Mouse (Mus musculus): ENCODE results near the gene Ankrd55. TPM values are rescaled to one million over a fixed set of nuclear protein-coding genes. Genes with fewer than 3 reads are reported as not detected.

The Ankrd55 gene
- polyA plus RNA-seq (2012; rRNA removed), result 0.20 and 0.27 TPM in 2 replicates

DNA sequence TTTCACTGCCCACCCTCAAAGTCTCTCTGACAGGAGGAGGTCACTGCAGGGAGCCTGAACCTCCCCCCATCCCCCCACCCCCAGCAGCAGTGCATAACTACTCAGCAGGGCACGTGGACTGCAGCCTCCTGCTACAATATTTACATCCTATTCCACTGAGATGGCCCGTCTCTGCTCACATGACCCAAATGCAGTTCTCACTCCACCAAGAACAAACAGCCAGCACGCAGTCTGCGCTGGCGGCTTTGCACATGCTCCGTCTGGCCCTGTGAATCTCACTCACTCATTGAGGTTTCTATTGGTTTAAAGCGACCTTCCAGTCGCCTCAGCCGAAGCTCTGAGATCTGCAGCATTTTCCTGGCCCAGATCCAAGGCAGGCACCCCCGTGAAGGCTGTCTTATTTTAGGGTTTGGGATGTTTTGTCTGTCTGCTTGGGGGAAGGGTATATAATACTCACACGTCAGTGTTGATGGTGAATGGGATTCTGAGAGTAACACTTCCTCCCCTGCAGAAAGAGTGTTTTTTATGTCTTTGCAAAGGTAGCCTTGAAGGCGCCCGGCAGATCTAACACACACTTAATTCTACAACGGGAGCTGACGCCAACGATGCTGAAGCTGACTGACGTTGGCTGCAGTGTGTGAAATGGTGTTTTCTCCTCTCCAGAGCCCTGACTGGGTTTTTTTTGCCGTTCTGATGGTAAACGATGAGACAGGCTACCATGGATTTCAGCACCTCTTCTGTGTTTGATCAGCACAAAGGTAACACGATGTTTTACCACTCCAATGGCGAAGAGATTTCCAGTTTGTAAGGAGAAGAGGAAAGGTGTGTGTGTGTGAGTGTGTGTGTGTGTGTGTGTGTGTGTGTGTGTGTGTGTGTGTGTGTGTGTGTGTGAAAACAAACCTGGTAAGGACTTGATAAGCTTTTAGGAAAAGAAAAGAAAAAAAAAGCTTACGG lies at the start of gene Ankrd55:
TSS of gene Ankrd55 (plus strand) at position 227 of the 954 bp plus-strand sequence.
- Histone ChIP-seq H3K27ac (ENCODE audit: insufficient read depth, low read depth, low read length) (no peak within 1 kb of the TSS), H3K27me3 (ENCODE audit: control insufficient read depth, insufficient read depth, low read length) (no peaks in the 10 kb centered on the region), H3K4me1 (ENCODE audit: control insufficient read depth, insufficient read depth, insufficient read length, low read length) (peaks cover 8% of the 10 kb centered on the region), H3K4me3 (ENCODE audit: low read depth, low read length) (peak within 1 kb of the TSS; percentile 25; the same call in 1 of the 2 replicates), H3K36me3 (ENCODE audit: control insufficient read depth, insufficient read depth, low read length) (no peaks in the 10 kb centered on the region)
- TF ChIP-seq POLR2A (IDR thresholded peaks at IDR 0.05; ENCODE audit: low read depth, low read length), result no peak
- TF ChIP-seq CTCF (IDR thresholded peaks at IDR 0.05; ENCODE audit: extremely low read depth, insufficient read length, insufficient replicate concordance, low read depth, low read length), result no peak
- 9% methylated on average over 22 of the region's 22 CpGs for whole genome bisulfite sequencing

DNA sequence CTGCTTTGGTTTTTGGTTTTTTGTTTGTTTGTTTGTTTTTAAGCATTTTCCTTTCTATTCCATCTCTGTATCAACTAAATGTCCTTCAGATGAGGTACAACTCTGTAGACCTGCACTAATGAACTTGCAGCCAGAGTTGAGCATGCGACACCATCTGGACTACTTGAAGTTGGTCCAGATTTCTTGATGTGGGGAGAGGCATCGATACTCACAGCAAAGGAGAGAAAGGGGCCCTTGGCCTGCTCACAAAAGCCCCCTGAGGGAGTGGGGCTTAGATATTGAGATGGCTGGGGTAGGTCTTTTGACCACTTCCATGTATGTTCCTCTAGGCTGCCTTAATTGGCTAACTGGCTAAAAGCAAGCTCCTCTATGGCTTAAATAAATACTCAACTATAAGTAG lies 49.0 kb upstream of the Ankrd55 start:
- H3K4me1 ChIP-seq (ENCODE audit: control insufficient read depth, insufficient read depth, insufficient read length, low read length), result no peaks in the 10 kb centered on the region
- H3K4me3 ChIP-seq (ENCODE audit: low read depth, low read length), result no peak overlapping the region
- TF ChIP-seq POLR2A (IDR thresholded peaks at IDR 0.05; ENCODE audit: low read depth, low read length), result no peak
- no peak overlapping the region for H3K27ac ChIP-seq (ENCODE audit: insufficient read depth, low read depth, low read length)
- H3K27me3 ChIP-seq (ENCODE audit: control insufficient read depth, insufficient read depth, low read length), result no peaks in the 10 kb centered on the region
- WGBS, result 92% methylated on average over 2 of the region's 2 CpGs
- no peaks in the 10 kb centered on the region for H3K36me3 ChIP-seq (ENCODE audit: control insufficient read depth, insufficient read depth, low read length)

DNA sequence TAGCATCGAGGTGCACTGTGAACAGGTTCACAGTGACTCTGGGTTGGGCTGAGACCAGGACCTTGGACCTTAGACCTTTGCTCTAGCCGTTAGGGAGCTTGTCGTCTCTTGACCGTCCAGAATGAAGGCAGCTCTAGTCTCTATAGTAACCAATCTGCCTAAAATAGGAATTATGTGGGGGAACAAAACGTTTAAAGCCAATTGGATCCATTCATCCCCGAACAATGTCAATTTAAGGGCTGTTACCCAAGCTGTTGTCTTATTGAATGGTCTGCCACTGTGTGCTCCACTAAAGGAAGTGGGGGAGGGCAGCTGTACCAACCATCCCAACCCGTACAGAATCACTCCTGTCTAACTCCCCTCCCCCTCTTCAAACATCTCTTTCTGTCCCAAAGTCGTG lies 46.8 kb upstream of the Ankrd55 start:
- H3K36me3 ChIP-seq (ENCODE audit: control insufficient read depth, insufficient read depth, low read length), result no peaks in the 10 kb centered on the region
- H3K27me3 ChIP-seq (ENCODE audit: control insufficient read depth, insufficient read depth, low read length), result no peaks in the 10 kb centered on the region
- H3K4me1 ChIP-seq (ENCODE audit: control insufficient read depth, insufficient read depth, insufficient read length, low read length), result no peaks in the 10 kb centered on the region
- no peak overlapping the region for H3K27ac ChIP-seq (ENCODE audit: insufficient read depth, low read depth, low read length)
- H3K4me3 ChIP-seq (ENCODE audit: low read depth, low read length), result no peak overlapping the region
- 31% methylated on average over 8 of the region's 8 CpGs for WGBS
- TF ChIP-seq POLR2A (IDR thresholded peaks at IDR 0.05; ENCODE audit: low read depth, low read length) (no peak), CTCF (IDR thresholded peaks at IDR 0.05; ENCODE audit: extremely low read depth, insufficient read length, insufficient replicate concordance, low read depth, low read length) (no peak)

DNA sequence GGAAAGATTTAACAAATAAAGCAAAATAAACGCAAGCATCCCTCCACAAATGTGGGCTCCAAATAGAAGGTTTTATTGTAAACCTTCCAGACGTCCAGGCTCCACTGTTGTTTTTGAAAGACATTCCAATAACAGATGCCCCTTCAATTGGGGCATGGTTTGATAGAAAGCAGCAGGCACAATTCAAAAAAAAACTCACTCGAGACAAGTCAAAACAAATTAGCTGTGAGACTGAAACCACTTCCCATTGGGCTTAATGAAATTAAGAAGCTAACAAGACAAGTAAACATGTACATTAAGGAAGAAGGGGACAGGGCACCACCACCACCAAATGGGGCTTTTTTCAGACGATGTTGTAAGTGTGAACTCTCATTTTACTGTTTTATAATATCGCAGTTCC lies 43.1 kb upstream of the Ankrd55 start:
- H3K36me3 ChIP-seq (ENCODE audit: control insufficient read depth, insufficient read depth, low read length), result no peaks in the 10 kb centered on the region
- 78% methylated on average over 5 of the region's 5 CpGs for WGBS
- no peak overlapping the region for H3K27ac ChIP-seq (ENCODE audit: insufficient read depth, low read depth, low read length)
- no peak overlapping the region for H3K4me3 ChIP-seq (ENCODE audit: low read depth, low read length)
- TF ChIP-seq POLR2A (IDR thresholded peaks at IDR 0.05; ENCODE audit: low read depth, low read length) (no peak), CTCF (IDR thresholded peaks at IDR 0.05; ENCODE audit: extremely low read depth, insufficient read length, insufficient replicate concordance, low read depth, low read length) (no peak)
- H3K4me1 ChIP-seq (ENCODE audit: control insufficient read depth, insufficient read depth, insufficient read length, low read length), result no peaks in the 10 kb centered on the region
- H3K27me3 ChIP-seq (ENCODE audit: control insufficient read depth, insufficient read depth, low read length), result no peaks in the 10 kb centered on the region

DNA sequence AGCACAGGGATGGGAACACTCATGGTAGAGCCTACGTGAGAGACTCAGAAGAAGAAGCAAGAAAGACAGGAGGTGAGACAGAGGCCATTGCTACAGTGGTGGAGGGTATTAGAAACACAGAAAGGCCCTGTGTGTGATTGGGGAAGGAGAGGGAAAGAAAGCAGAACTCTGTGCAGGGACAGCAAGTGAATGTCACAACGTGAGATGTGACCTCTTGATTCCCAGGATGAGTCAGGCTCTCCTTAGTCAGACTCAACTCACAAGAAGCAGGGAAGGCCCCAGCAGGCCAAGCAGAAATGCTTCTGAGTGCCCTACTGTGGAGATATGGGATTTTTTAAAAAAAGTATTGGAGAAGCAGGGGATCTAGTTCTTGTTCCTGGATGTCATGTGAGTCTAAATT lies 36.8 kb upstream of the Ankrd55 start:
- Histone ChIP-seq H3K27me3 (ENCODE audit: control insufficient read depth, insufficient read depth, low read length) (no peaks in the 10 kb centered on the region), H3K4me3 (ENCODE audit: low read depth, low read length) (no peak overlapping the region), H3K36me3 (ENCODE audit: control insufficient read depth, insufficient read depth, low read length) (no peaks in the 10 kb centered on the region), H3K27ac (ENCODE audit: insufficient read depth, low read depth, low read length) (no peak overlapping the region), H3K4me1 (ENCODE audit: control insufficient read depth, insufficient read depth, insufficient read length, low read length) (no peaks in the 10 kb centered on the region)
- 55% methylated on average over 2 of the region's 2 CpGs for WGBS
- TF ChIP-seq POLR2A (IDR thresholded peaks at IDR 0.05; ENCODE audit: low read depth, low read length) (no peak), CTCF (IDR thresholded peaks at IDR 0.05; ENCODE audit: extremely low read depth, insufficient read length, insufficient replicate concordance, low read depth, low read length) (no peak)

DNA sequence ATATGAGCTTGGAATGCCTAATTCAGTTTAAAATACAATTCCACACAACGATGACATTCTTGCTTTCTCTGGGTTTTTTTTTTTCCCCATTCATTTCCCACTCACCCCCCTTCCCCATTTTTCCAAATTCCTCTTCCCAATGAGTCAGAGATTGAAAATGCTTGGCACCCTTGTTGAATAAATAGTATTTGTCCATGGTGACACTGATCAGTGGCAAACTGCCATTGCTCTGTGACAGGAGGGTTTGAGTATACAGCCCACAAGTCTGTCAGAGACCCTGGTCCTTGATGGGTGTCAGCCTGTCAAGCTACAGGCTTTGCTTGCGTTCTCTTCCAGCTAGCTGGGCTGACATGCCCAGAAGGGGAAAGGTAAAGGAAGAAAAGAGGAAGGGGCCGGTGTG lies 36.2 kb upstream of the Ankrd55 start:
- Histone ChIP-seq H3K27me3 (ENCODE audit: control insufficient read depth, insufficient read depth, low read length) (no peaks in the 10 kb centered on the region), H3K4me3 (ENCODE audit: low read depth, low read length) (no peak overlapping the region), H3K4me1 (ENCODE audit: control insufficient read depth, insufficient read depth, insufficient read length, low read length) (no peaks in the 10 kb centered on the region), H3K27ac (ENCODE audit: insufficient read depth, low read depth, low read length) (no peak overlapping the region), H3K36me3 (ENCODE audit: control insufficient read depth, insufficient read depth, low read length) (no peaks in the 10 kb centered on the region)
- WGBS, result 77% methylated on average over 3 of the region's 3 CpGs
- TF ChIP-seq CTCF (IDR thresholded peaks at IDR 0.05; ENCODE audit: extremely low read depth, insufficient read length, insufficient replicate concordance, low read depth, low read length), result no peak
- TF ChIP-seq POLR2A (IDR thresholded peaks at IDR 0.05; ENCODE audit: low read depth, low read length), result no peak

DNA sequence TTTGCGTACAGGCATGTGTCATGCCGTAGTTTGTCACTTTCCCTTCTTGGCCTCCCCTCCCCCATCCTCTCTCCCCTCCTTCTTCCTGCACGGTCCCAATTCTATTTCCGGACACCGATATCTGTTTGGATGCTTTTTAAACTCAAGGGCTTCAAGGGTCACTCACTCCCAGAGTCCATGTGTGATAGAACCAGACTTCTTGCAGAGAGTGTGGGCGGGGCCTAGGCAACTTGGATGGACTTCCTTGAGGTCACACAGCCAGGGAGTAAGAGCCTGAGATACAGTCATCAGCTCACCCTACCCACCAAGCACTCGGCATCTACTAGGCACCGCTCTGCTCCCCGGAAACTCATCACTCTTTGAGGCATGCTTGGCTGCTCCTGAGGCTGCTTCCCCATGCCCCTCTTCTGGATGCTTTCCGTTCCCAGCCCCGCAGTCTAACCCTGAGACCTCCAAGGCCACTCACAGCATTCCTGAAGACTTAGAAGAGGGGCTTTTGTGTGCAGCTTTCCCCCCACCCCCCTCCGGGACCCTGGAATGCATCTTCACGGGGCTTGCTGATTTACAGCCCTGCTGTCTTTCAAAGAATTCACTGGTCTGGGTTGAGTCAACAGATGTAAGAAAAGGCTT lies 35.1 kb upstream of the Ankrd55 start:
- Histone ChIP-seq H3K27ac (ENCODE audit: insufficient read depth, low read depth, low read length) (no peak overlapping the region), H3K4me3 (ENCODE audit: low read depth, low read length) (no peak overlapping the region), H3K36me3 (ENCODE audit: control insufficient read depth, insufficient read depth, low read length) (no peaks in the 10 kb centered on the region), H3K4me1 (ENCODE audit: control insufficient read depth, insufficient read depth, insufficient read length, low read length) (no peaks in the 10 kb centered on the region), H3K27me3 (ENCODE audit: control insufficient read depth, insufficient read depth, low read length) (no peaks in the 10 kb centered on the region)
- no peak for TF ChIP-seq CTCF (IDR thresholded peaks at IDR 0.05; ENCODE audit: extremely low read depth, insufficient read length, insufficient replicate concordance, low read depth, low read length)
- TF ChIP-seq POLR2A (IDR thresholded peaks at IDR 0.05; ENCODE audit: low read depth, low read length), result no peak
- 62% methylated on average over 13 of the region's 13 CpGs for WGBS
